Mouse (Mus musculus): ENCODE measurements around the gene Hyou1.
"Not testable (repeated sequence)": the region's sequence is repeated elsewhere in the genome, so short reads cannot be mapped to it uniquely, and the experiment has no call there.

The Hyou1 gene

GRCm38 (mm10) chr9:44351396-44351795 is 27.9 kb upstream of the Hyou1 start:
- no peak for DNase-seq (ENCODE audit: low spot score in 2 of 2)

- no peak for DNase-seq (ENCODE audit: low spot score in 2 of 2)
Observed at GRCm38 (mm10) chr9:44352337-44352736, 27.0 kb upstream of the Hyou1 start.

GRCm38 (mm10) chr9:44353142-44353541 is 26.1 kb upstream of the Hyou1 start:
- no peak for DNase-seq (ENCODE audit: low spot score in 2 of 2)

- peak in 1 of 2 experiments; percentile 31 for DNase-seq (ENCODE audit: low spot score in 2 of 2)
Observed at GRCm38 (mm10) chr9:44357207-44357606, 22.1 kb upstream of the Hyou1 start.

GRCm38 (mm10) chr9:44361190-44361917 is 17.9 kb upstream of the Hyou1 start, which contains the start of gene Vps11:
Vps11 (minus strand) TSS chr9:44361670.
- peak; percentile 95 to 97 for DNase-seq (ENCODE audit: low spot score in 2 of 2)

- not testable (repeated sequence) for DNase-seq (ENCODE audit: low spot score in 2 of 2)
Observed at GRCm38 (mm10) chr9:44361931-44362330, 17.4 kb upstream of the Hyou1 start.

- peak in 1 of 2 experiments; percentile 48 for DNase-seq (ENCODE audit: low spot score in 2 of 2)
Observed at GRCm38 (mm10) chr9:44364480-44364879, 14.8 kb upstream of the Hyou1 start.

- DNase-seq (ENCODE audit: low spot score in 2 of 2) = no peak
Observed at GRCm38 (mm10) chr9:44373386-44373785, 5.9 kb upstream of the Hyou1 start.

- DNase-seq (ENCODE audit: low spot score in 2 of 2) = no peak
Observed at GRCm38 (mm10) chr9:44376141-44376540, 3.1 kb upstream of the Hyou1 start.

- DNase-seq (ENCODE audit: low spot score in 2 of 2) = not testable (repeated sequence)
Observed at GRCm38 (mm10) chr9:44377335-44377734, 2.0 kb upstream of the Hyou1 start.

GRCm38 (mm10) chr9:44378153-44378730 is 1.0 kb upstream of the Hyou1 start:
- DNase-seq (ENCODE audit: low spot score in 2 of 2) = no peak

- DNase-seq (ENCODE audit: low spot score in 2 of 2) = no peak
Observed at GRCm38 (mm10) chr9:44379862-44380261, 572 bp downstream of the Hyou1 start.

- no peak for DNase-seq (ENCODE audit: low spot score in 2 of 2)
Observed at GRCm38 (mm10) chr9:44384596-44384995, 5.3 kb downstream of the Hyou1 start.

- no peak for DNase-seq (ENCODE audit: low spot score in 2 of 2)
Observed at GRCm38 (mm10) chr9:44387221-44387620, 7.9 kb downstream of the Hyou1 start.

- peak; percentile 46 to 61 for DNase-seq (ENCODE audit: low spot score in 2 of 2)
Observed at GRCm38 (mm10) chr9:44389273-44389672, 10.0 kb downstream of the Hyou1 start.

GRCm38 (mm10) chr9:44391466-44391865 is 12.2 kb downstream of the Hyou1 start:
- DNase-seq (ENCODE audit: low spot score in 2 of 2) = peak; percentile 66 to 78

GRCm38 (mm10) chr9:44396684-44397411 is 17.6 kb downstream of the Hyou1 start, which contains the start of gene Slc37a4:
Slc37a4 (plus strand) TSS chr9:44396852.
- DNase-seq (ENCODE audit: low spot score in 2 of 2) = peak; percentile 97 to 99

GRCm38 (mm10) chr9:44398087-44398486 is 18.8 kb downstream of the Hyou1 start:
- DNase-seq (ENCODE audit: low spot score in 2 of 2) = no peak

GRCm38 (mm10) chr9:44398551-44398950 is 19.3 kb downstream of the Hyou1 start:
- no peak for DNase-seq (ENCODE audit: low spot score in 2 of 2)

- DNase-seq (ENCODE audit: low spot score in 2 of 2) = no peak
Observed at GRCm38 (mm10) chr9:44399114-44399794, 20.0 kb downstream of the Hyou1 start.

GRCm38 (mm10) chr9:44399795-44400114 is 20.5 kb downstream of the Hyou1 start:
- DNase-seq (ENCODE audit: low spot score in 2 of 2) = no peak

GRCm38 (mm10) chr9:44401081-44401480 is 21.8 kb downstream of the Hyou1 start:
- DNase-seq (ENCODE audit: low spot score in 2 of 2) = no peak

Data from natural killer cell, adult 2 months (primary cell).